Mouse (Mus musculus) heart, adult 2 months (tissue): ENCODE data around the gene Nbeal1. TPM values are rescaled to one million over a fixed set of nuclear protein-coding genes. Genes with fewer than 3 reads are reported as not detected.

Experiments used
- DNase-seq, 2 experiments: peaks; one replicate each; pipeline ENCODE4 v3.0.0; 2021
- H3K27ac ChIP-seq: fragments of 200-600 bp; 2 replicates; pipeline ENCODE4 v1.8.1; 2022
- H3K27me3 ChIP-seq: fragments of 200-500 bp; 2 replicates; pipeline ENCODE4 v1.6.1; 2012; ENCODE audit warnings: mild to moderate bottlenecking, low read length, inconsistent platforms, mixed read lengths; ENCODE audit not compliant: control insufficient read depth, insufficient read depth
- H3K36me3 ChIP-seq: fragments of 200-500 bp; 2 replicates; pipeline ENCODE4 v1.6.1; 2012; ENCODE audit warnings: low read length, inconsistent platforms; ENCODE audit not compliant: control insufficient read depth, insufficient read depth
- H3K4me1 ChIP-seq: fragments of 200-500 bp; 2 replicates; pipeline ENCODE4 v1.6.1; 2011; ENCODE audit warnings: low read length; ENCODE audit not compliant: control insufficient read depth, insufficient read depth
- H3K4me3 ChIP-seq: fragments of 200-600 bp; 2 replicates; pipeline ENCODE4 v1.8.1; 2022
- H3K79me2 ChIP-seq: fragments of 200-500 bp; replicated peaks from 2 replicates; pipeline ENCODE4 v1.6.1; 2012; ENCODE audit warnings: mild to moderate bottlenecking, inconsistent platforms, low read length, moderate library complexity, mixed read lengths; ENCODE audit not compliant: control insufficient read depth, insufficient read depth
- H3K9ac ChIP-seq: fragments of 200-500 bp; 2 replicates; pipeline ENCODE4 v1.6.1; 2012; ENCODE audit warnings: low read depth, mild to moderate bottlenecking, control low read depth, inconsistent platforms, low read length, mixed read lengths
- CTCF ChIP-seq: fragments of 200-600 bp; IDR thresholded peaks from 2 replicates; pipeline ENCODE4 v1.8.1; 2022; ENCODE audit warnings: antibody characterized with exemption, mild to moderate bottlenecking, moderate library complexity
- EP300 ChIP-seq: fragments of 200-500 bp; IDR thresholded peaks from 2 replicates; pipeline ENCODE4 v1.6.1; 2011; ENCODE audit warnings: low read depth, low read length, control low read depth; ENCODE audit not compliant: insufficient read depth
- POLR2A ChIP-seq: fragments of 200-500 bp; IDR thresholded peaks from 2 replicates; pipeline ENCODE4 v1.6.1; 2011; ENCODE audit warnings: mild to moderate bottlenecking, low read depth, low read length, control low read depth; ENCODE audit not compliant: insufficient read depth
- WGBS: fragments of 180-500 bp; shearing (Covaris S2); methylation state at CpG from one replicate; pipeline ENCODE4 v1.1.7; 2018; 5-methylcytosine and 5-hydroxymethylcytosine counted together
- intact Hi-C: fragments of 180-260 bp; cut with DNase I; formaldehyde crosslinking; loops from one replicate; pipeline ENCODE4 v1.15.1; 2025
- long read RNA-seq: library from polyadenylated mRNA; stranded (forward); transcript quantifications from one replicate; pipeline ENCODE4 v2.0.0, GENCODE M21; 2021
- polyA plus RNA-seq: library from polyadenylated mRNA; depleted of rRNA; stranded (reverse); fragments of >200 nt; gene quantifications from 2 replicates; pipeline ENCODE4 v1.2.3, GENCODE M21; 2012; rRNA removed
- total RNA-seq, 2 experiments: library from RNA; stranded (reverse); gene quantifications; 2 replicates each; pipeline ENCODE4 v1.2.3; 2021

Gene Nbeal1
- total RNA-seq (10 to 100 TPM; 42.8 to 49.1 TPM), polyA plus RNA-seq (3.8 and 11.1 TPM in 2 replicates)
- long read RNA-seq, partial matches to known transcripts = 0 of 6 reads
- long read RNA-seq, other reads (novel, unspliced or antisense) = 6 of 6 reads

DNA sequence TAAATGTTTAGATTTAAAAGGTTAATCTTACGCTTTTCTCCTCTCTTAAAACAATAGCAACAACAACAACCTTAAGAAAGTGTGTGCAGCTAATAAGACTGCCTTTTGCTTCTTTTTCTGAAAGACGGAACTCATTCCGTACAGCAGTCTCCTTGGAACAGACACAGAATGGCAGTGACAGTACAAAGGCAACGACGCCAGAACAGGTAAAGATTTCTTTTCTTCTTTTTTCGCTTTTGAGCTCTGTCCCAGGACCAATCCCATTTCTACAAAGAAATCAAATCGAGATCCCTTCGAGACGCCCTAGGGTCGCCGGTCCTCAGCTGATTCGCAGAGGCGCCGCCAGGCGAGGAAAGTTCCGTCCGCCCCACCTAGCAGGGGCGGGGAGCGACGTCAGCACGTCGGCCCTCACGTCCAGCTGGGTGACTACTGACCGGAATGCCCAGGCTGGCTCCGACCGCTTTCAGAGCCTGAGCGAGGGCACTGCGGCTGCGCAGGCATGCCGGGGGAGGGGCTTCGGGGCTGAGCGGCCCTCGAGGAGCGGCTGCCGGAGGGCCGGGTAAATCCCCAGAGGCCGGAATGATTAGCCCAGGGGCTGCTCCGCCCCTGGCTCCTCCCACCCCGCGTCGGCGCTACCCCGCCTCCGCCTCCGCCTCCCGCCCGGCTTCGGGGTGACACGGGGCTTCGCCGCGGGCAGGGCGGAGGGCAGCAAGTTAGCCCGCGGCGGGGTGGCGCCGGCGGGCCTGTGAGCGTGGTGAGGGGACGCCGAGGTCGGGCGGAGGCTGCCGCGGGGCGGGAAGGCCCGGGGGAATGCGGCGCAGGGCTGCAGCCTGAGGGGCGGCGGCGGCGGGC, at the start of gene Nbeal1:
Nbeal1 (plus strand) TSS at position 668 of the 852 bp plus-strand sequence.
- intact Hi-C loops = loop anchor here (5.0 kb wide), 1 partner anchor 83 kb away; the partner anchor contains the start of genes Carf and Wdr12
- WGBS = 1% methylated on average over 72 of the region's 74 CpGs
- Histone ChIP-seq H3K79me2 (no peaks in the 10 kb centered on the region), H3K4me3 (peak within 1 kb of the TSS; percentile 69), H3K4me1 (peaks cover 5% of the 10 kb centered on the region), H3K9ac (peak within 1 kb of the TSS; percentile 96), H3K27ac (peak within 1 kb of the TSS; percentile 99), H3K27me3 (no peaks in the 10 kb centered on the region), H3K36me3 (peaks cover 18% of the 10 kb centered on the region)
- DNase-seq = peak; percentile 99 to 100
- TF ChIP-seq EP300 = peak; percentile 82; the same call in 1 of the 2 replicates
- peak; percentile 63 for TF ChIP-seq CTCF
- TF ChIP-seq POLR2A = peak; percentile 98

DNA sequence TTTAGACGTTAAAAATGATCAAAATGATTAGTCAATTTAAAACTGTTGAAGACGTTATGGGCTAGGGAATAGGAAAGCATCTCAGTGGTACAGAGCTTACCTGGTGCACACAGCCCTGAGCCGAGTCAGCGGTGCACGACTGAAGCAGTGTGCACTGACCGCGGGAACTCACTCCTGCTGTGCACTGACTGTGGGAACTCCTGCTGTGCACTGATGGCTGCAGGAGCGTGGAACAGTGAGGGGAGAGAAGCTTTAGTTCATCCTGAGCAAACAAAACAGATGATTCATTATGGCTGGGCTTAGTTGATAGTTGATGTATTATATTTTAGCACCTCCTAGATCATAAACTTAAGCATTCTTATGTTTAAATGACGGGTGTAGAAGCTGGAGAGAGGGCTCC, 43.1 kb upstream of the Nbeal1 start:
- no peak for DNase-seq
- H3K79me2 ChIP-seq = no peaks in the 10 kb centered on the region
- WGBS = 74% methylated on average over 9 of the region's 9 CpGs
- H3K27me3 ChIP-seq = no peaks in the 10 kb centered on the region
- no peak overlapping the region for H3K9ac ChIP-seq
- no peak overlapping the region for H3K4me3 ChIP-seq
- no peaks in the 10 kb centered on the region for H3K4me1 ChIP-seq
- TF ChIP-seq CTCF (no peak), POLR2A (no peak), EP300 (no peak)
- H3K36me3 ChIP-seq = no peaks in the 10 kb centered on the region
- no peak overlapping the region for H3K27ac ChIP-seq
- intact Hi-C loops = no loop called here

DNA sequence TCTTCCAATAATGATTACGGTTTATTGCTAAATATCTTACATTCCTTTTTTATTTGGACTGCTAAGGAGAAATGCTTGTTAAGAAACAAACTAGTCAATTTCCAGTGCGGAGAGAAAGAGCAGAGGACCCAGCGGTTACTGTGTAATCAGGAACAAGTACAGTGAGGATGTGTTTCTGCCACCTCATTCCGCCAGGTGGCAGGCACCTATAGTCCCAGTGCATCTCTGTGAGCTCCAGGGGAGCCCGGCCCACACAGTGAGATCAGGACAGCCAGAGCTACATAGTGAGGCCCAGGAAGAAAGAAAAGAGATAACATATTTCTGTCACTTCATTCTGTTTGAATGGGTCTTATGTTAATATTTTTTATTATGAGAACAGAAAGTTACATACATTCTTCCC, 27.7 kb upstream of the Nbeal1 start:
- no peak overlapping the region for H3K4me3 ChIP-seq
- no peaks in the 10 kb centered on the region for H3K36me3 ChIP-seq
- TF ChIP-seq CTCF = no peak
- TF ChIP-seq POLR2A = no peak
- no peak for TF ChIP-seq EP300
- no peaks in the 10 kb centered on the region for H3K4me1 ChIP-seq
- no peaks in the 10 kb centered on the region for H3K27me3 ChIP-seq
- DNase-seq = no peak
- 87% methylated on average over 5 of the region's 5 CpGs for WGBS
- H3K79me2 ChIP-seq = no peaks in the 10 kb centered on the region
- H3K9ac ChIP-seq = no peak overlapping the region
- intact Hi-C loops = loop anchor here (10.0 kb wide), 1 partner anchor 122 kb away; no protein-coding TSS in a partner anchor
- no peak overlapping the region for H3K27ac ChIP-seq

DNA sequence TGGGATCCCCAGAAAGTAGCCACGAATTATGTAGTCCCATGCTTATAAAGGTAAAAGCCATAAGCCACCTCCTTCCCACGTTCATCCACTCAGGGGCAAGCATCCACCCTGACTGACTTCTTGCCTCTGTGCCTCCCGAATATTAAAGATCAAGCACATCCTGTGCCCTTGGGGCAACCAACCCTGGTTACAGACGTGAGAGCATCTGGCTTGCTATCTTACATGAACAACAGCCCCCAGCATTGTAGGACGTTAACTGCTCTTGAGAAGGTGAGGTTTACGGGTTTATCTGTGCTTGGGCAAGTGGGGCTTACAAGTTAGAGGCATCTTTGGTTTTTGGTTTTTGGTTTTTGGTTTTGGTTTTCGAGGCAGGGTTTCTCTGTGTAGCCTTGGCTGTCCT, 23.7 kb upstream of the Nbeal1 start:
- Histone ChIP-seq H3K79me2 (no peaks in the 10 kb centered on the region), H3K4me3 (no peak overlapping the region), H3K9ac (no peak overlapping the region), H3K27me3 (no peaks in the 10 kb centered on the region), H3K36me3 (no peaks in the 10 kb centered on the region), H3K27ac (no peak overlapping the region), H3K4me1 (no peaks in the 10 kb centered on the region; the same call in 1 of the 2 replicates)
- DNase-seq = no peak
- TF ChIP-seq CTCF = no peak
- no peak for TF ChIP-seq POLR2A
- no peak for TF ChIP-seq EP300
- WGBS = 83% methylated on average over 7 of the region's 7 CpGs
- intact Hi-C loops = loop anchor here (5.0 to 10.0 kb wide), 4 partner anchors 36 to 801 kb away; no protein-coding TSS in a partner anchor

DNA sequence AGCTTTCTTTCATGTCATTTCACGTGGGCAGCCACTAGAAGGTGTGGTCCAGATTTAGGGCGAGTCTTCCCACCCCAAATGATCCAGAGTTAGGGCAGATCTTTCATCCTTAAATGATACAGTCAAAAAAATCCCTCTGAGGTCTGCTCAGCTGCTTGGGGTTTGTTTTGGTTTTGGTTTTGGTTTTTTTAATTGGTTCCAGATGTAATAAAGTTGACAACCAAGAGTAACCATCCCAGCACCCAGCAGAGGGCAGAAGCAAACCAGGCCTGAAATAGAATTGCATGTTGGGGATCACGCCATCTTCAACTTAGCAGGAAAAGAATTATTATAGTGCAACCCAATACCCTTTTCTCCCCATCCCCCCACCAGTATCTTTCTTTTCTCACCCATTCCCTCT, 22.0 kb upstream of the Nbeal1 start:
- intact Hi-C loops = loop anchor here (5.0 to 10.0 kb wide), 4 partner anchors 34 to 799 kb away; no protein-coding TSS in a partner anchor
- peak; percentile 63 to 74 for DNase-seq
- Histone ChIP-seq H3K4me1 (no peaks in the 10 kb centered on the region; the same call in 1 of the 2 replicates), H3K27me3 (no peaks in the 10 kb centered on the region), H3K27ac (peak overlapping the region; percentile 42; the same call in 1 of the 2 replicates), H3K4me3 (peak overlapping the region; percentile 3), H3K79me2 (no peaks in the 10 kb centered on the region), H3K9ac (no peak overlapping the region), H3K36me3 (no peaks in the 10 kb centered on the region)
- WGBS = 28% methylated on average over 3 of the region's 3 CpGs
- TF ChIP-seq POLR2A (no peak), CTCF (peak; percentile 84), EP300 (peak; percentile 81; the same call in 1 of the 2 replicates)
